Mouse (Mus musculus) kidney, embryonic 14.5 days (tissue): ENCODE measurements at regions not wholly inside any gene's neighbourhood (a gene's known extent, or its start where the extent isn't known, plus 50 kb on each side); places are given as distances from the start of the nearest gene placed in this dataset.

Source experiments
- ATAC-seq: fragments of 200-750 bp; cut with Nextera tagmentation; 2 replicates; pipeline ENCODE4 v1.8.0; 2017; ENCODE audit warnings: moderate number of reproducible peaks, mild to moderate bottlenecking, moderate TSS enrichment, moderate library complexity; ENCODE audit not compliant: low FRiP score, low TSS enrichment
- H3K27ac ChIP-seq: fragments of 300-500 bp; sonication (generic); 2 replicates; pipeline ENCODE4 v1.5.1; 2014; ENCODE audit warnings: low read depth, mild to moderate bottlenecking, low read length, moderate library complexity, mixed read lengths
- H3K27me3 ChIP-seq: fragments of 300-500 bp; sonication (generic); 2 replicates; pipeline ENCODE4 v1.6.1; 2014; ENCODE audit warnings: mild to moderate bottlenecking, low read length; ENCODE audit not compliant: control insufficient read depth, insufficient read depth
- H3K36me3 ChIP-seq: fragments of 300-500 bp; sonication (generic); 2 replicates; pipeline ENCODE4 v1.6.1; 2014; ENCODE audit warnings: low read length, mixed read lengths; ENCODE audit not compliant: control insufficient read depth, insufficient read depth
- H3K4me1 ChIP-seq: fragments of 300-500 bp; sonication (generic); 2 replicates; pipeline ENCODE4 v1.6.1; 2014; ENCODE audit warnings: low read length, mixed read lengths; ENCODE audit not compliant: control insufficient read depth, insufficient read depth
- H3K4me2 ChIP-seq: fragments of 300-500 bp; sonication (generic); replicated peaks from 2 replicates; pipeline ENCODE4 v1.6.1; 2014; ENCODE audit warnings: low read depth, mild to moderate bottlenecking, low read length
- H3K4me3 ChIP-seq: fragments of 300-500 bp; sonication (generic); 2 replicates; pipeline ENCODE4 v1.5.1; 2014; ENCODE audit warnings: mild to moderate bottlenecking, low read length
- H3K9ac ChIP-seq: fragments of 300-500 bp; sonication (generic); 2 replicates; pipeline ENCODE4 v1.6.1; 2014; ENCODE audit warnings: low read depth, mild to moderate bottlenecking, low read length, moderate library complexity
- H3K9me3 ChIP-seq: fragments of 300-500 bp; sonication (generic); 2 replicates; pipeline ENCODE4 v1.6.1; 2016; ENCODE audit warnings: low read length; ENCODE audit not compliant: control insufficient read depth
- WGBS: fragments of 180-500 bp; shearing (Covaris S2); extraction: QIAGEN DNeasy Blood & Tissue Kit; methylation state at CpG from one replicate; pipeline ENCODE4 v1.1.7; 2014; 5-methylcytosine and 5-hydroxymethylcytosine counted together

DNA sequence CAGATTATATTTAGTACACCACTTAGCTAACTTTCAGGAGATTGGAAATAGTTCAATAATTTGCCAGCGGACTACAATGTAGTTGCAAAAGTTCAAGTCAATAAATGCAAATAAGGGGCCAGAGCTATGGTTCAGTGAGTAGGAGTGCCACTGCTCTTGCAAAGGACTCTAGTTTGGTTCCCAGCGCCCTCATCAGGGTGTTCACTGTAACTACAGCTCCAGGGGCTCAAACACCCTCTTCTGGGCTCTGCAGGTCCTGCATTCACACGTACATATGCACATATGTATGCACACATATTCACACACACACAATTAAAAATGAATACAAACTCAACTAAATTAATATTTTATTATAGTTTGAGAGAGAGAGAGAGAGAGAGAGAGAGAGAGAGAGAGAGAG lies 74.1 kb upstream of the Auts2 start:
- ATAC-seq, result no peak
- no peak overlapping the region for H3K9ac ChIP-seq
- no peak overlapping the region for H3K4me3 ChIP-seq
- no peaks in the 10 kb centered on the region for H3K9me3 ChIP-seq
- 68% methylated on average over 3 of the region's 3 CpGs for WGBS
- H3K27ac ChIP-seq, result no peak overlapping the region
- no peaks in the 10 kb centered on the region for H3K36me3 ChIP-seq
- H3K27me3 ChIP-seq, result no peaks in the 10 kb centered on the region
- no peak overlapping the region for H3K4me2 ChIP-seq
- H3K4me1 ChIP-seq, result no peaks in the 10 kb centered on the region

GRCm38 (mm10) chr5:132609251-132609650 lies 66.1 kb upstream of the Auts2 start:
- Histone ChIP-seq H3K9ac (no peak overlapping the region), H3K36me3 (no peaks in the 10 kb centered on the region), H3K27ac (no peak overlapping the region), H3K4me1 (no peaks in the 10 kb centered on the region), H3K4me2 (no peak overlapping the region), H3K4me3 (no peak overlapping the region), H3K9me3 (no peaks in the 10 kb centered on the region), H3K27me3 (no peaks in the 10 kb centered on the region)
- WGBS, result 80% methylated on average over 4 of the region's 4 CpGs
- ATAC-seq, result no peak

GRCm38 (mm10) chr5:132606216-132606615 lies 63.1 kb upstream of the Auts2 start:
- H3K27ac ChIP-seq, result no peak overlapping the region
- no peak for ATAC-seq
- H3K36me3 ChIP-seq, result no peaks in the 10 kb centered on the region
- no peak overlapping the region for H3K4me3 ChIP-seq
- H3K27me3 ChIP-seq, result no peaks in the 10 kb centered on the region
- no peak overlapping the region for H3K9ac ChIP-seq
- no peaks in the 10 kb centered on the region for H3K4me1 ChIP-seq
- WGBS, result 62% methylated on average over 6 of the region's 6 CpGs
- no peaks in the 10 kb centered on the region for H3K9me3 ChIP-seq
- H3K4me2 ChIP-seq, result no peak overlapping the region

DNA sequence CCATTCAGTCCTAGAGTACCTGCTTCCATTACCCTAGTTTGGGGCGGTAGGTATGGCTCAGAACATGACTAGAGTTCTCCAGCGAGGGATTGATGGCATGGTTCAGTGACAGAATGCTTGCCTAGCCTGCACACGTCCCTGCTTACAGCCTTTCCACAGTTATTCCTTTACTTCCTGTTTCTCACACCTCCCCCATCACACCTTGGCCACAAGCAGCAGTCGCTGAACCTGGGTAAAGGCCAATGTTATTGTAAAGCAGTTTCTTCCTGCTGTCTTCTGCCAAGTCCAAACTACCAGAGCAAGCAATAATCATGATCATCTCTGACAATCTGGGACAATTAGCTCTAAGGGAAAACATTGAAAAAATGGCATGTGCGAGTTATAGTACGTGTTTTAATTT lies 51.7 kb upstream of the Auts2 start:
- 45% methylated on average over 6 of the region's 6 CpGs for WGBS
- H3K4me2 ChIP-seq, result no peak overlapping the region
- H3K27ac ChIP-seq, result no peak overlapping the region
- H3K27me3 ChIP-seq, result no peaks in the 10 kb centered on the region
- no peak overlapping the region for H3K9ac ChIP-seq
- H3K36me3 ChIP-seq, result no peaks in the 10 kb centered on the region
- H3K4me1 ChIP-seq, result 0 out of 2 replicates have a peak, but pooled peaks cover 3% of the 10 kb centered on the region
- H3K4me3 ChIP-seq, result no peak overlapping the region
- ATAC-seq, result no peak; the same call in 1 of the 2 replicates
- no peaks in the 10 kb centered on the region for H3K9me3 ChIP-seq
